Mouse (Mus musculus) midbrain, embryonic 14.5 days (tissue): ENCODE results near the gene Tufm. TPM values are rescaled to one million over a fixed set of nuclear protein-coding genes. Genes with fewer than 3 reads are reported as not detected.

Source experiments
- ATAC-seq: fragments of 200-750 bp; cut with Nextera tagmentation; 2 replicates; pipeline ENCODE4 v1.8.0; 2017; ENCODE audit warnings: moderate number of reproducible peaks, moderate library complexity; ENCODE audit not compliant: low FRiP score, low TSS enrichment
- DNase-seq: peaks from one replicate; pipeline ENCODE4 v3.0.0-alpha.2; 2015
- H3K27ac ChIP-seq: fragments of 300-500 bp; sonication (generic); replicated peaks from 2 replicates; pipeline ENCODE4 v1.5.1; 2014; ENCODE audit warnings: mild to moderate bottlenecking, low read depth, low read length, moderate library complexity
- H3K27me3 ChIP-seq: fragments of 300-500 bp; sonication (generic); 2 replicates; pipeline ENCODE4 v1.6.1; 2014; ENCODE audit warnings: low read length, control low read depth, mixed read lengths; ENCODE audit not compliant: control insufficient read depth, insufficient read depth
- H3K36me3 ChIP-seq: fragments of 300-500 bp; sonication (generic); 2 replicates; pipeline ENCODE4 v1.6.1; 2014; ENCODE audit warnings: low read length, control low read depth; ENCODE audit not compliant: control insufficient read depth, insufficient read depth
- H3K4me1 ChIP-seq: fragments of 300-500 bp; sonication (generic); 2 replicates; pipeline ENCODE4 v1.6.1; 2014; ENCODE audit warnings: mild to moderate bottlenecking, antibody characterized with exemption, low read length, control low read depth; ENCODE audit not compliant: control insufficient read depth, insufficient read depth
- H3K4me2 ChIP-seq: fragments of 300-500 bp; sonication (generic); 2 replicates; pipeline ENCODE4 v1.6.1; 2014; ENCODE audit warnings: mild to moderate bottlenecking, low read length, moderate library complexity
- H3K4me3 ChIP-seq: fragments of 300-500 bp; sonication (generic); replicated peaks from 2 replicates; pipeline ENCODE4 v1.5.1; 2014; ENCODE audit warnings: low read depth, low read length
- H3K9ac ChIP-seq: fragments of 300-500 bp; sonication (generic); replicated peaks from 2 replicates; pipeline ENCODE4 v1.6.1; 2014; ENCODE audit warnings: mild to moderate bottlenecking, low read length, moderate library complexity
- H3K9me3 ChIP-seq: fragments of 300-500 bp; sonication (generic); 2 replicates; pipeline ENCODE4 v1.6.1; 2016; ENCODE audit warnings: low read length, control low read depth, mixed read lengths; ENCODE audit not compliant: control insufficient read depth
- WGBS: fragments of 180-500 bp; shearing (Covaris S2); extraction: QIAGEN DNeasy Blood & Tissue Kit; methylation state at CpG from one replicate; pipeline ENCODE4 v1.1.7; 2014; 5-methylcytosine and 5-hydroxymethylcytosine counted together
- polyA plus RNA-seq: library from polyadenylated mRNA; unstranded; fragments of >200 nt; fragmentation: Nextera tagmentation; extraction: Ambion mirVana; gene quantifications from 2 replicates; pipeline ENCODE4 v1.2.1, GENCODE M21; 2014

Gene Tufm
- polyA plus RNA-seq, 1 experiment from 2014 or later = 118 TPM

- Histone ChIP-seq H3K9ac (no peak overlapping the region), H3K9me3 (no peaks in the 10 kb centered on the region), H3K36me3 (0 out of 2 replicates have a peak, but pooled peaks cover under 1% of the 10 kb centered on the region), H3K4me1 (no peaks in the 10 kb centered on the region), H3K4me3 (no peak overlapping the region), H3K4me2 (no peak overlapping the region), H3K27me3 (no peaks in the 10 kb centered on the region), H3K27ac (no peak overlapping the region)
- WGBS = 90% methylated on average over 3 of the region's 3 CpGs
- no peak for ATAC-seq
- DNase-seq = no peak
These were observed 34.9 kb upstream of the Tufm start for GRCm38 (mm10) chr7:126452244-126452643.

- Histone ChIP-seq H3K27me3 (no peaks in the 10 kb centered on the region), H3K9ac (no peak overlapping the region), H3K4me1 (no peaks in the 10 kb centered on the region), H3K4me2 (no peak overlapping the region), H3K9me3 (no peaks in the 10 kb centered on the region), H3K36me3 (no peaks in the 10 kb centered on the region), H3K27ac (no peak overlapping the region), H3K4me3 (no peak overlapping the region)
- DNase-seq (no peak), ATAC-seq (no peak)
- WGBS = 83% methylated on average over 7 of the region's 7 CpGs
These were observed 33.3 kb upstream of the Tufm start for GRCm38 (mm10) chr7:126453861-126454260.

GRCm38 (mm10) chr7:126455242-126455641 is 31.9 kb upstream of the Tufm start:
- H3K9ac ChIP-seq = no peak overlapping the region
- no peaks in the 10 kb centered on the region for H3K4me1 ChIP-seq
- H3K36me3 ChIP-seq = no peaks in the 10 kb centered on the region
- no peak for DNase-seq
- ATAC-seq = no peak
- no peak overlapping the region for H3K4me2 ChIP-seq
- H3K27ac ChIP-seq = no peak overlapping the region
- H3K9me3 ChIP-seq = no peaks in the 10 kb centered on the region
- 75% methylated on average over 2 of the region's 2 CpGs for WGBS
- no peak overlapping the region for H3K4me3 ChIP-seq
- no peaks in the 10 kb centered on the region for H3K27me3 ChIP-seq

- H3K9ac ChIP-seq = no peak overlapping the region
- no peak overlapping the region for H3K4me2 ChIP-seq
- no peak for ATAC-seq
- no peak for DNase-seq
- 92% methylated on average over 17 of the region's 17 CpGs for WGBS
- H3K36me3 ChIP-seq = no peaks in the 10 kb centered on the region
- no peaks in the 10 kb centered on the region for H3K4me1 ChIP-seq
- H3K9me3 ChIP-seq = no peaks in the 10 kb centered on the region
- H3K27me3 ChIP-seq = no peaks in the 10 kb centered on the region
- H3K27ac ChIP-seq = no peak overlapping the region
- H3K4me3 ChIP-seq = no peak overlapping the region
These were observed 30.5 kb upstream of the Tufm start for GRCm38 (mm10) chr7:126456382-126457266.

GRCm38 (mm10) chr7:126458225-126458624 is 28.9 kb upstream of the Tufm start:
- H3K9ac ChIP-seq = no peak overlapping the region
- H3K4me3 ChIP-seq = no peak overlapping the region
- H3K4me1 ChIP-seq = no peaks in the 10 kb centered on the region
- H3K9me3 ChIP-seq = no peaks in the 10 kb centered on the region
- H3K36me3 ChIP-seq = no peaks in the 10 kb centered on the region
- no peak for ATAC-seq
- no peak overlapping the region for H3K4me2 ChIP-seq
- H3K27ac ChIP-seq = no peak overlapping the region
- 80% methylated on average over 5 of the region's 5 CpGs for WGBS
- H3K27me3 ChIP-seq = no peaks in the 10 kb centered on the region
- no peak for DNase-seq

GRCm38 (mm10) chr7:126458844-126459618 is 28.1 kb upstream of the Tufm start:
- DNase-seq = no peak

GRCm38 (mm10) chr7:126460623-126461399 is 26.4 kb upstream of the Tufm start:
- WGBS = 53% methylated on average over 10 of the region's 10 CpGs
- Histone ChIP-seq H3K36me3 (no peaks in the 10 kb centered on the region), H3K27me3 (no peaks in the 10 kb centered on the region), H3K4me1 (no peaks in the 10 kb centered on the region), H3K9ac (no peak overlapping the region), H3K27ac (no peak overlapping the region), H3K4me2 (no peak overlapping the region), H3K9me3 (no peaks in the 10 kb centered on the region), H3K4me3 (no peak overlapping the region)
- ATAC-seq = no peak
- DNase-seq = no peak

More at GRCm38 (mm10) chr7:126458844-126459618, 28.1 kb upstream of the Tufm start:
- Histone ChIP-seq H3K27ac (no peak overlapping the region), H3K27me3 (no peaks in the 10 kb centered on the region), H3K4me1 (no peaks in the 10 kb centered on the region), H3K4me2 (no peak overlapping the region), H3K9ac (no peak overlapping the region), H3K9me3 (no peaks in the 10 kb centered on the region), H3K36me3 (no peaks in the 10 kb centered on the region), H3K4me3 (no peak overlapping the region)
- WGBS = 85% methylated on average over 11 of the region's 11 CpGs
- no peak for ATAC-seq

GRCm38 (mm10) chr7:126461626-126462025 is 25.5 kb upstream of the Tufm start:
- WGBS = 67% methylated on average over 3 of the region's 3 CpGs
- Histone ChIP-seq H3K9me3 (no peaks in the 10 kb centered on the region), H3K36me3 (peaks cover 6% of the 10 kb centered on the region; the same call in 1 of the 2 replicates), H3K27ac (no peak overlapping the region), H3K27me3 (no peaks in the 10 kb centered on the region), H3K4me3 (no peak overlapping the region), H3K9ac (no peak overlapping the region), H3K4me1 (no peaks in the 10 kb centered on the region), H3K4me2 (no peak overlapping the region)
- DNase-seq (no peak), ATAC-seq (no peak)
